Mouse (Mus musculus) right cerebral cortex, postnatal 36 days (tissue): ENCODE measurements around the gene Anapc16.

Experiments
- DNase-seq, 2 experiments: peaks; one replicate each; pipeline ENCODE4 v3.0.0; 2022; ENCODE audit warnings: low spot score in 2 of 2, mixed read lengths in 1 of 2

The Anapc16 gene

GRCm38 (mm10) chr10:59971813-59972212, 31.1 kb downstream of the Anapc16 start:
- DNase-seq, result no peak

DNA sequence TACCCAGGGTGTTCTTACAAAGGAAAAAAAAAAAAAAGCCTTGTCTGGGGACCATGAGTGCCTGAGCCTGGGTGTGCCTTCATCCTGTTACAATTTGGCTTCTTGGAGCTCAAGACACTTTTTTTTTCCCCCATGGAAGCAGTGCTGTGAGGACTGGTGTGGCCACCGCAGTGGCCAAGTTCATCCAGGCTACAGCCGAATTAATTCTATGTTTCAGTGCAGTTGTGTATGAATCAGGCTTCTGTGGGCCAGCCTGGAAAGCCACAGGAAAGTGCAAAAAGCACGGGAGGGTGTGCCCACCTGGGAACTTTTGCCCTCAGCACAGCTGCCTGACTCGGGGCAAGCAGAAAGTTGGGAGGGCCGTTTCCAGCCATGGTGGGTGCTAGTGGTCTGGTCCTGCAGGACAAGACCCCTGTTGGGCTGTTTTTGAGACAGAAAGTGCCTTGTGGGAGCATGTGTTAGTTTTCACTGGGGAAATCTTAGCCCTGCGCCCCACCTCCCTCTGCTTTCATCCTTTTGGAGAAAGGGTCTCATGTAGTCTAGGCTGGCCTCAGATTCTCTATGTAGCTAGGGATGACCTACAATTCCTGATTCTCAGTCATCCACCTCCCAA, 32.4 kb downstream of the Anapc16 start:
- DNase-seq, result no peak

DNA sequence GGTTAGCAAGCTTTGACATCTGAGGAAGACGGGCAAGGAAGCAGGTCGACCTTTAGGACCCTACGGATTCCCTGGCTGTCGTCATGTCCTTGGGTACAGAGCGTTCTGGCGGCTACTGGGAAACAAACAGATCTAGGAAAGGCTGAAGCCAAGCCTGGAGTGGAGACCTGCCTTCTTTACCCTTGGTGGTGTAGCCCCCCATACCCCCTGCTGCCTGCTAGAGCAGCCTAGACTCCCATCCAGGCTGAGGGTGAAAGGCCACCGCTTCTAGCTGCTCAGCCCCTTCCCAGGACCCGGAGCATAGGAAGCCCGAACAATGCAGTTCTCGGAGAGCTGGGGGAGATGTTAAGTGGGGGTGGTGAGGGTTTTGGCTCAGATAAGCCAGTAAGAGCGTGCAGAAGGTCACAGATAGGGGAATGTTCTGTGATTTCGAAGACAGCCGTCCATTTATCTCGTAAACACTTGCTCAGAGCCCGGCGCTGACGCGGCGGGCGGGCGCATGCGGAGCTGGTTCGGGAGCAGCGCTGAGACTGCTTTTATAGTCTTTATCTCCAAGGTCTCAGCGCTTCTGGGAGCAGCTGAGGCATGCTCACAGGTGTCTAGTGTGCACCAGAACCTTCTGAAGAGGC, 33.0 kb downstream of the Anapc16 start:
- DNase-seq, result peak; percentile 75 to 88

DNA sequence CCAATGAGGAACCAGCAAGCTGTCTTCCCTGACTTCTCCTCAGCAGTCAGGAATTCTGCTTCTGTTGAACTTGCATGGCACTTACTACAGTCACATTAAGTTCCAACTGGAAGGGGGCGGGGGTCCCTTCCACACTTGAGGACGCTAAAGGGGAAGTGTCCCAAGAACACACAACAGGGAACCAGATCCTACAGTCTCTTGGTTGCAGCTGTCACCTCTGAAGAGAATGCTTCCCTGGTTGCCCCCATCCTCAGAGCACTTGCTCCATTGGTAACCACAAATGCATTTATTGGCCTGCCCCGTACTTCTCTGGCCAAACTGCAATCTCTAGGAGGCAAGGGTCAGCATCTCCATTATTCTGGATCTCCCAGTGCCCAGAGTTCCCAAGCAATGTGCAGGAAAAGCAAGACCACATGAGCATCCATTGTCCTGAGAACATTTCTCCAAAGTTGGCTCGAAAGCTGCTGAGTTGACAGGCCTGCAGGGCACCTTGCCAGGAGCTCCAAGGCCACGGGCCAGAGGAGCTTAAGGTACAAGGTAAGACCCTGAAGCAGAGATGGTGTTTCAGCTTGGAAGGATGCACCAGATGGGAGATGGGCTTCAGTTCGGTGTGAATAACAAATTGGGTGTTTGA, 35.5 kb downstream of the Anapc16 start:
- DNase-seq, result no peak

DNA sequence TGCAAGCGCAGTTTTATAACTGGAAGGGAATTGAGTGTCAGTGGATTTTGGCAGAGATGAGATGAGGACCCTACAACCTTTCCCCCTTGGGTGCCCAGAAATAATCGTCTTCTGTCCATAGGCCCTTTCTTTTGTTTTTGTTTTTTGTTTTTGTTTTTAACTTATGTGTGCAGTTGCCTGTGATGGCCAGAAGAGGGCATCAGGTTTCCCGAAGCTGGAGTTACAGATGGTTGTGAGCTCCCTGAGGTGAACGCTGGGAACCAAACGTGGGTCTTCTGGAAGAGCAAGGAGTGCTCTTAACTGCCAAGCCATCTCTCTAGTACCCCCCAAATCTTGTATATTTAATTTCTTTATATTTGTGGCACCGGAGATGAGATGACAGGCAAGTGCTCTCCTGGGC, 36.2 kb downstream of the Anapc16 start:
- DNase-seq, result no peak

- DNase-seq, result no peak
Measured at GRCm38 (mm10) chr10:59965788-59966187, 37.1 kb downstream of the Anapc16 start.

GRCm38 (mm10) chr10:59965362-59965695, 37.6 kb downstream of the Anapc16 start:
- no peak for DNase-seq

GRCm38 (mm10) chr10:59964504-59965361, 38.2 kb downstream of the Anapc16 start:
- DNase-seq, result no peak

DNA sequence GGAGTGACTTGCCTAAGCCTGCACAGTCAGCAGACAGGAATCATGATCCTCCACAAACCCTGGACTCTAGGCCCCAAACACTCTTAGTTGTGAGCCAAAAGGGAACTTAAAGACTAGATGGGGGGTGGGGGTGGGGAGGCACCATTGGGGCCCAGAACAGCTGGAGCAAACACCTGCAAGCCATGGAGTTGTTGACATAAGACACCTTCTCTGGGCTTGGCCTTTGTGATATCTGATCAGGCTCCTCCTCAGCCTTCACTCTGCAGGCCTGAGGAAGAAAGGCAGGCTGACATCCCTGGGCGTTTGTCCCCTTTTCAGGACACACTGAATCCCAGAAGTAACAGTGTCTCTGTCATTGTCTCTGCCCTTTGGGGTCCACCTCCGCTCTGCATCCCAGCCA, 39.3 kb downstream of the Anapc16 start:
- no peak for DNase-seq

DNA sequence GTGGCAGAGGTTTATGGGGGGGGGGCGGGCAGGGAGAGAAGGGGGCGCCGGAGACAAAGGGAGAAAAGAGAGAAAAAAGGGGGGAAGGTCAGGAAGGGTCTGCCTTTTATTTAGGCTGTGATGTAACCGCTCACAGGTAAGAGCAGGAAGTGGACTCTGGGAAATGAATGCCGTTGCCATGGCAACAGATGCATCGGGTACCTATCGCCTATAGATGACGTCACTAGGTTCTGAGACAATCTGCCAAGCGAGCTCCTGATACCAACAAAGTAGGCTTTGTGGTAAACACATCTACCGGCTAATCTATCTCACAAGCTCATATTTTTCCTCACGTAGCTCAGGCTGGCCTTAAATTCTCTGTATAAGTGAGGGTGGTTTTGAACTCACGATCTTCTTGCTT, 43.4 kb downstream of the Anapc16 start:
- no peak for DNase-seq

DNA sequence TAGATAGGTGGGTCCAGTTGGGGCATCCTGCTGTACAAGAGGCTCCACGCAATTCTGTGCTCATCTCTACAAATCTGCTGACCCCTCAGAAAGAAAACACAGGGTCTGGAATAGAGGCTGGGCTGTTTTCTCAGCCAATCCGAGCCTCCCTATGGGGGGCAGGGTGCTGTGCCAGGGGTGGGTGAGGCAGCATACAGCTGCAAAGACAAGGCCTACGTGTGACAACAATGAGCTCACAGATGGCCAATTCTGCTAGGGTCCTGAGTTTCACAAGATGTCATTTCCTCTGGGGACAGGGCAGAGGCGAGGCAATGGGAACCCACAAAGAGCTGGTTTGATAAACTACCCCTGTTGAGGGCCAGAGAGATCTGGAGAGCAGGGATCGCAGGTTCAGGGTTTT, 44.5 kb downstream of the Anapc16 start:
- no peak for DNase-seq

DNA sequence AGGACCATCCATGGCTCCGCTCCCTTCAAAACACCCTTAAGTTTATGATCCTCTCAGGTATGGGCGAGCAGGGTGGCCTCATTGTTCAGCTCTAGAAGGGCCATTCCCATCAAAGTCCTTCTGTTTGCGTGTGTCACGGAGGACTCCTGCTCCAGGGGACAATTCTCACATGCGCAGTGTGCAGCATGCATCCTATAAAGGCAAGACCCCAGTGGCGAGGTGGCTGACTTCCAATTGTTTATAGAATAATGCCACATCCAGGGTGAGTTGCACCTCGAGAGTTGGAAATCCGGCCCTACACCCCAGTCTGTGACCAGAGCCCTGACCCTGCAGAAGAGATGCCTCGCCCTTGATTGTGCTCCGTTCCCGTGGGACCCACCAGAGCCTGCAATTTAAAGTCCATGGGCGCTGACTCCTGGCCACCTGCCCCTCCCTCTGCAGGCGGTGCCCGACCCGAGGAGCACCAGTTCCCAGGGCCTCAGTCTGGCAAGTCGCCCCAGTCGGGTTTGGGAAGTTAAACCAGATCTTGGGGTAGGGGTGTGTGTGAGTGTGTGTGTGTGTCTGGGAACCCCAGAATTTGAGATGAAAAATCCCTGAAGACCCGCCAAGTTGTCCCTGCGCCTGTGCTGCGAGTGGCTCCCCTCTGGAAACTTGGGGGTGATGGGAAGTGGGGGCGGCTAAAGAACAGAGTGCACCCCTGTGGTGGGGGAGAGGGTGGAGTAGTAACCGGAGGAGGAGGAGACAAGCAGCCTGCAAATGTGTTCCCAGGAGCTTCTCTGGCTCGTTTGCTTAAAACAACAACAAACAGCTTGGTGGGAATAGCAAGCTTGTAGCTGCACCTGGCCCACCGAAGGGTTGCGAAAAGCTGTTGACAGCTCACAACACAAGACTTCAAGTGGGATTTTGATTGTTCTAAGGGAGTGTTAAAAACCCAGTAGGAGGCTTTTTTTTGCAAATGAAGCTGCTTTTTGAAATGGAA, 45.5 kb downstream of the Anapc16 start:
- no peak for DNase-seq

DNA sequence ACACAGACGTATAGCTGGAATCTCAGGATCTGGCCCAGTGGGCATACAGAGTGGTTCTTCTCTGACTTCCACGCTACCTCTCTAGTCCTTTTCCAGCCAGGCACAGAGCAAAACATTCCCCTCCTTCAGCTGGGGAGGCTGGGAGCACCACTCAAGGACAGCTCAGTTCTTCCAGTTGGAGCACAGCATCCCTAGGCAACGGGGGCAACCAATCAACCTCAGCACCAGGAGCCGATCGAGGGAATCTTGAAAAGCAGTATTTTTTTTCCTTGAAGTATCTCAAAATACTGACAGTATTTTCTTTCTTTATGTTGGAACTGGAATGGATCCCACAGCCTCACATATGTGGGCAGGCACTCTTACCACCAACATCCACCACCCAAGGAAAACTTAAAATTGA, 46.3 kb downstream of the Anapc16 start:
- DNase-seq, result no peak

DNA sequence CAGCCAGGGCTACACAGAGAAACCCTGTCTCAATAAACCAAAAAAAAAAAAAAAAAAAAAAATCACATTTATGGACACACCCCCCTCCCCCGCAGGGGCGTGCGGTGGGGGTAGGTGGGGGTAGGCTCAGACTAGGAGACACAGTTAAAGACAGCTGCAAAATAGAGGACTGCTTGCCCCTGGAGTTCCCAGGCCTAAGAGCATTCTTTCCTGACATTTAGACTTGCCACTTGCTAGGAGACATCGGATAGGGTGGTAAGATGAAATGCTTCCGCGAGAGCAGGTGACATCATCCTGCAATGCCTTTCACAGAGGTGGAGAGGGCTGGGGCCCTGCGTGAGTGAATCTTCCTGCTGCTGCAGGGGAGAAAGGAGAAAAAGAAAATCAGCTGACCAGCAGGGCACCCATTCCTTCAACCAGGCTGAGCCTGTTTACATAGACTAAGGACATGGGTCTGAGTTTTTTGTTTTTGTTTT, 49.3 kb downstream of the Anapc16 start:
- DNase-seq, result no peak

DNA sequence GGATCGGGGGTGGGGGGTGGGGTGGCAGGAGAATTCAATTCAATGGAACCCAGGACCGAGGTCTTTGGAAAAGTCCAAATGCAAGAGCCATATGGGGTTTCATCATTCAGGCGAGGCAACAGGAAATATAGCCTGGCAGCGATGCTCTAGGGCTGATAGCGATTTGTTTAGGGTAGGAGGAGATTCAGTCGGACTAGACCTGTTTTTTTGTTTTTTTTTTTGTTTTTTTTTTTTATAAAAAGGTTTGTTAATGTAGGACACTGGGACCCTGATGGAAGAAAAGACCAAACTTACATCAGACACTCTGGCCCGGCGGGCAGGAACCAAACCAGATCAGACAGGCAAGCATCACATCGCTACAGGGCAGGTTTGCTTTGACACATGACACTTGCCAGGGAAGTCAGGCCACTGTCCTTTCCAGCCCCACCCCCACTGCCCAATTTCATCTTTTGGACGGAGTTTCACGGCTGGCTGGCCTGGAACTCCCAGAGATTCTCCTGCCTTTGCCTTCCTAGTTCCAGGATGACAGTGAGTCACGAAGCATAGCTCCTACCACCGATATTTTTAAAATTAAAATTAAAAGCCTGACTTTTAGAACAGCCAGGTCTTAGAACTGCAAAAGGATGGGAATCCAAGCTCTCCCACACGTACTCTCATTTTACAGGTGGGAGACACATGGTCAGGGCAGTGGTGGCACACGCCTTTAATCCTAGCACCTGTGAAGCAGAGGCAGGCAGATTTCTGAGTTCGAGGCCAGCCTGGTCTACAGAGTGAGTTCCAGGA, 50.0 kb downstream of the Anapc16 start:
- DNase-seq, result no peak

- peak in 1 of 2 experiments; percentile 41 for DNase-seq
Measured at GRCm38 (mm10) chr10:59952152-59952780, 50.7 kb downstream of the Anapc16 start.

DNA sequence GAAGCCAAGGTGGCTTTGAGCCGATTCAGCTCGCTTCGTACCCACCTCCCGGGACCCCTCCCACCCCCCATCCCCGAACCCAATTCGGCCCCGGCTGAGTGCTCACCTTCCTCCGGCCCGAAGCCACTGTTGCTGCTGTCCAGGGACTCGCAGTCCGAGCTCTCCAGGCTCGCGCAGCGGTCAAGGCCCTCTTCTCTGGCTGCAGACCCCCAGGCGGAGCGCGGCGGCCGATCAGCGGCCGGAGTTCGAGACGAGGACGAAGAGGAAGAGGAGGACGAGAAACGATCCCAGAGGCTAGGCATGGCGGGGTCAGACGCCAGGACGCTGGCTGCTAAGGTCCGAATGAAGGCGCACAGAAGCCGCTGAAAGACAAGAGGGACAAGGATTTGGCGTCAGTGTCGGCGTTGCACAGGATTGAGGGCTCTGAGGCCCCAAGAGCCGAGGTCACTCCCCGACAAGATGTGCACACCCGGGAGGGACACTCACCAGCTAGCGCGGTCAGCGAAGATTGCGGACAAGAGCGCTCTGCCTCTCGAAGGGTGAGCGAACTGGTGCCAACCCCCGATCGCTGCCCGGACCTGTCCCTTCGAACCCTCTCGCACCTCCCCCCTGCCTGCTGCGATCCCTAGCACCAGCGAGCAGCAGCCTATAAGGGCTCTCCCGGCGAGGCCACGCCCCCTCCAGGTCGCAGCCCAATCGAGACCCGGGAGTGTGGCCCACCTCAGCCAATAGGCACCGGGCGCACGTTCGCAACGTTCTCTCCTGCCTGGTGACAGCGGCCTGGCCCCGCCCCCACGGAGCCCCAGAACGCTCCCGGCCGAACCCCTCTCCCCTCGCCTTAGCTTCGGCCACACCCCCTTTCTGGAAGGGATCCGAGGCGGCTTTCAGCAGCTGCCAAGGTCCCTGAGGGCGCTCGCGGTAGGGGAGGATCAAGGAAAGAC, 51.5 kb downstream of the Anapc16 start, which contains the start of gene Ddit4:
Ddit4 (minus strand) TSS at position 624 of the 941 bp plus-strand sequence.
- DNase-seq, result peak; percentile 99 to 100

- peak; percentile 78 to 79 for DNase-seq
Measured at GRCm38 (mm10) chr10:59950716-59951191, 52.2 kb downstream of the Anapc16 start.
